Mouse (Mus musculus) stomach, embryonic 14.5 days (tissue): ENCODE data around the gene Sipa1l1. TPM values are rescaled to one million over a fixed set of nuclear protein-coding genes. Genes with fewer than 3 reads are reported as not detected.

ENCODE experiments used
- ATAC-seq: fragments of 200-750 bp; cut with Nextera tagmentation; 2 replicates; pipeline ENCODE4 v1.8.0; 2017; ENCODE audit warnings: low read depth, moderate TSS enrichment; ENCODE audit not compliant: insufficient number of reproducible peaks, insufficient read depth, low FRiP score
- H3K27ac ChIP-seq: fragments of 300-500 bp; sonication (generic); 2 replicates; pipeline ENCODE4 v1.5.1; 2014; ENCODE audit warnings: mild to moderate bottlenecking, low read length, moderate library complexity, mixed read lengths
- H3K27me3 ChIP-seq: fragments of 300-500 bp; sonication (generic); 2 replicates; pipeline ENCODE4 v1.6.1; 2014; ENCODE audit warnings: low read length, control low read depth, mixed read lengths; ENCODE audit not compliant: control insufficient read depth, insufficient read depth
- H3K36me3 ChIP-seq: fragments of 300-500 bp; sonication (generic); 2 replicates; pipeline ENCODE4 v1.6.1; 2014; ENCODE audit warnings: mild to moderate bottlenecking, control low read depth, low read length, moderate library complexity, mixed read lengths; ENCODE audit not compliant: control insufficient read depth, insufficient read depth
- H3K4me1 ChIP-seq: fragments of 300-500 bp; sonication (generic); 2 replicates; pipeline ENCODE4 v1.6.1; 2014; ENCODE audit warnings: low read length, control low read depth, mixed read lengths; ENCODE audit not compliant: control insufficient read depth, insufficient read depth
- H3K4me2 ChIP-seq: fragments of 300-500 bp; sonication (generic); replicated peaks from 2 replicates; pipeline ENCODE4 v1.6.1; 2014; ENCODE audit warnings: low read depth, low read length, control low read depth
- H3K4me3 ChIP-seq: fragments of 300-500 bp; sonication (generic); 2 replicates; pipeline ENCODE4 v1.5.1; 2014; ENCODE audit warnings: low read depth, low read length, control low read depth
- H3K9ac ChIP-seq: fragments of 300-500 bp; sonication (generic); replicated peaks from 2 replicates; pipeline ENCODE4 v1.6.1; 2014; ENCODE audit warnings: low read depth, mild to moderate bottlenecking, control low read depth, low read length, moderate library complexity, mixed read lengths
- H3K9me3 ChIP-seq: fragments of 300-500 bp; sonication (generic); 2 replicates; pipeline ENCODE4 v1.6.1; 2016; ENCODE audit warnings: low read depth, low read length, control low read depth; ENCODE audit not compliant: control insufficient read depth
- WGBS: fragments of 180-500 bp; shearing (Covaris S2); extraction: QIAGEN DNeasy Blood & Tissue Kit; methylation state at CpG from one replicate; pipeline ENCODE4 v1.1.7; 2014; 5-methylcytosine and 5-hydroxymethylcytosine counted together
- polyA plus RNA-seq: library from polyadenylated mRNA; unstranded; fragments of >200 nt; fragmentation: Nextera tagmentation; extraction: Ambion mirVana; gene quantifications from 2 replicates; pipeline ENCODE4 v1.2.1, GENCODE M21; 2014

The Sipa1l1 gene
- polyA plus RNA-seq, 1 experiment from 2014 or later = 44.0 TPM

GRCm38 (mm10) chr12:82353660-82354059 is 184.5 kb downstream of the Sipa1l1 start:
- Histone ChIP-seq H3K36me3 (no peaks in the 10 kb centered on the region), H3K4me3 (no peak overlapping the region), H3K27ac (no peak overlapping the region), H3K27me3 (no peaks in the 10 kb centered on the region), H3K4me1 (0 out of 2 replicates have a peak, but pooled peaks cover 2% of the 10 kb centered on the region), H3K4me2 (no peak overlapping the region), H3K9me3 (no peaks in the 10 kb centered on the region), H3K9ac (no peak overlapping the region)
- 43% methylated on average over 2 of the region's 2 CpGs for WGBS
- ATAC-seq = no peak

- Histone ChIP-seq H3K36me3 (no peaks in the 10 kb centered on the region), H3K4me2 (no peak overlapping the region), H3K27me3 (no peaks in the 10 kb centered on the region), H3K9ac (no peak overlapping the region), H3K9me3 (no peaks in the 10 kb centered on the region), H3K4me1 (0 out of 2 replicates have a peak, but pooled peaks cover 2% of the 10 kb centered on the region), H3K27ac (no peak overlapping the region), H3K4me3 (no peak overlapping the region)
- no peak for ATAC-seq
- 81% methylated on average over 10 of the region's 10 CpGs for WGBS
These were observed 186.5 kb downstream of the Sipa1l1 start for GRCm38 (mm10) chr12:82355419-82356149.

DNA sequence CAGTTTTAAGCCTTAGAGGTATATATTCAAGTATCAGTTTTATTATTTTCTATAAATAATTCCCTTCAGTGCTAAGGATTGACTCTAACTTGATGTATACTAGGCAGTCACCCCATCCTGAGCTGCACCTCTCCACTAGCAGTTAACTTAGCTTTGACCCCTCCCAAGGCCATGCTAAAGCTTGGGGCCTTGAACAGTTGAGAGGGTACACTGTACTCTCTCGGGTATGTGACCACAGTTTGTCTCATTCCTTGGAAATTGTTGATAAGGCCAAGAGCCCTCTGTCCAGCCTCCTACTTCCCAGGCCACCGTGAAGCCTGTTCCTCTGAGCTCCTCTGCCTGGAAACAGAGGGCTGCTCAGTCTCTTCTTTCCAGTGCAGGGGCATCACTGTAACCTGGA is 187.4 kb downstream of the Sipa1l1 start:
- no peaks in the 10 kb centered on the region for H3K4me1 ChIP-seq
- ATAC-seq = no peak
- H3K4me3 ChIP-seq = no peak overlapping the region
- H3K4me2 ChIP-seq = no peak overlapping the region
- no peaks in the 10 kb centered on the region for H3K36me3 ChIP-seq
- no peaks in the 10 kb centered on the region for H3K9me3 ChIP-seq
- no peaks in the 10 kb centered on the region for H3K27me3 ChIP-seq
- H3K27ac ChIP-seq = no peak overlapping the region
- no peak overlapping the region for H3K9ac ChIP-seq
- 60% methylated on average over 2 of the region's 2 CpGs for WGBS

- Histone ChIP-seq H3K9ac (no peak overlapping the region), H3K4me2 (no peak overlapping the region), H3K27ac (no peak overlapping the region), H3K9me3 (no peaks in the 10 kb centered on the region), H3K36me3 (no peaks in the 10 kb centered on the region), H3K4me1 (no peaks in the 10 kb centered on the region), H3K27me3 (no peaks in the 10 kb centered on the region), H3K4me3 (no peak overlapping the region)
- 85% methylated on average over 5 of the region's 5 CpGs for WGBS
- no peak for ATAC-seq
These were observed 188.3 kb downstream of the Sipa1l1 start for GRCm38 (mm10) chr12:82357431-82357830.

GRCm38 (mm10) chr12:82362796-82363195 is 193.7 kb downstream of the Sipa1l1 start:
- Histone ChIP-seq H3K4me2 (no peak overlapping the region), H3K27ac (no peak overlapping the region), H3K27me3 (no peaks in the 10 kb centered on the region), H3K9me3 (no peaks in the 10 kb centered on the region), H3K4me1 (no peaks in the 10 kb centered on the region), H3K9ac (no peak overlapping the region), H3K4me3 (no peak overlapping the region), H3K36me3 (no peaks in the 10 kb centered on the region; the same call in 1 of the 2 replicates)
- 90% methylated on average over 9 of the region's 9 CpGs for WGBS
- no peak for ATAC-seq

DNA sequence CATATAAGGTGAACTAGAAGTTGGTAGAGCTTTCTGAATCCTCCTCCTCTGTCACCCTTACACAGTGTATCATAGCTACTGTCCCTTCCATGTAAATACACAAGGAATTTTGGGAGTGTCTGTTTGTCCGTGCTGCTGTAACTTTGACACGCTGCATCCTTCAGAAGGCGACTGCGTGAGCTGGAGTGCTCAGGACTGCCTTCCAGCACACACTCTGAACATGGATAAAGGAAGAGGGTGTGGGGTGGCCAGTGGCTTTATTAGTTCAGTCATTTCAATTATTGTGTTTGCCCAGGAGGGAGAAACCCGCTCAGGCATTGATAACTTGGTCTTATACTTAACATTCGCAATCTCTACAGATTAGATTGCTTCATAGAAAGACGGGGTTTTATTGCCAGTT is 195.1 kb downstream of the Sipa1l1 start:
- no peak overlapping the region for H3K4me3 ChIP-seq
- ATAC-seq = no peak
- no peak overlapping the region for H3K4me2 ChIP-seq
- 82% methylated on average over 7 of the region's 7 CpGs for WGBS
- H3K27ac ChIP-seq = no peak overlapping the region
- no peaks in the 10 kb centered on the region for H3K4me1 ChIP-seq
- H3K27me3 ChIP-seq = no peaks in the 10 kb centered on the region
- H3K36me3 ChIP-seq = no peaks in the 10 kb centered on the region; the same call in 1 of the 2 replicates
- H3K9ac ChIP-seq = no peak overlapping the region
- no peaks in the 10 kb centered on the region for H3K9me3 ChIP-seq

GRCm38 (mm10) chr12:82365276-82365875 is 196.3 kb downstream of the Sipa1l1 start:
- Histone ChIP-seq H3K4me1 (no peaks in the 10 kb centered on the region), H3K9ac (no peak overlapping the region), H3K9me3 (no peaks in the 10 kb centered on the region), H3K27me3 (no peaks in the 10 kb centered on the region), H3K4me3 (no peak overlapping the region), H3K36me3 (no peaks in the 10 kb centered on the region; the same call in 1 of the 2 replicates), H3K27ac (no peak overlapping the region), H3K4me2 (no peak overlapping the region)
- no peak for ATAC-seq
- 51% methylated on average over 5 of the region's 5 CpGs for WGBS

DNA sequence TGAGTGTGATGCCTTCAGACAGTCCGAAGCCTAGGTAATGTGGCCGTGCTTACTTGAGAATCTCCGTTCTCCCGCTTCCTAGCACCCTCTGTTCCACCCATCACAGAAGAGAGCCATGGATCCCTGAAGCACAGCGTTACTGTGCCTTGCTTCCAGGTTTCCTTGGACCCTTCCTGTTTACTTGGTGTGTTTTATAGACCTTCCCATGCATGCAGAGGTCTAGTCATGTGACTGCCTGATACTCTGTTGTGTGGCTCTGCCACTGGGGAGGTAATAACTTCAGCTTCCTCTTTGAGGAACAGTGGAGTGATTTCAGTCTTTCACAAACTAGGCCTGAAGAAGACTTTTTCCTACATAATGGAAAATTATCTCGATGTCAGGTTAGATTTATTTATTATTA is 197.6 kb downstream of the Sipa1l1 start:
- H3K4me2 ChIP-seq = no peak overlapping the region
- H3K27me3 ChIP-seq = no peaks in the 10 kb centered on the region
- no peaks in the 10 kb centered on the region; the same call in 1 of the 2 replicates for H3K36me3 ChIP-seq
- no peaks in the 10 kb centered on the region for H3K4me1 ChIP-seq
- H3K9me3 ChIP-seq = no peaks in the 10 kb centered on the region
- no peak overlapping the region for H3K9ac ChIP-seq
- no peak overlapping the region for H3K4me3 ChIP-seq
- H3K27ac ChIP-seq = no peak overlapping the region
- 86% methylated on average over 6 of the region's 6 CpGs for WGBS
- ATAC-seq = no peak
